ENCODE assay signal across 15 mouse cellular contexts in the genomic region with DNA sequence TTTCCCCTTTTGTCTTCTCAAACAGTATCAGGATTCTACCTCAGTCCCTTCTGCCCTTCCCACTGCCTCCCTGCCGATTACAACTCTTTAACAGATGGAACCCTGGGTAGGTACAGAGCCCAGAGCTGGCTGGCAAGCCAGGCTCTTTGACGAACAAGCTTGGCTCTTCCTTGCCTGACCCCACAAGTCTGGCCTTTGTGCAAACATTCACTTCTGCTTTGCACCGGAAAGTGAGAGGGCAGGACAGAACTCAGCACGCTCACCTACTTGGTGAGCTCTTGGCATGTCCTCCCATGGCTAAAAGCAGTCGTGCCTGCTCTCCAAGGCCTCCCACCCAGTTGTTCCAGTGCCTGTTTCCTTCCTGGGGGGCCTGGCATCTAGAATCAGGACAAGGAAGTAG.
DNase-seq lines count a peak whose midpoint lies in the region; ATAC-seq lines count a peak whose summit lies in the region.
"Had no signal": no experiment of that assay in that cellular context is flagged by ENCODE, and none has a peak within 500 bp of the region (broad histone marks: within the 10 kb centered on the region; RNA-seq: fewer than 3 reads in every experiment).

No protein-coding gene starts in this region.

- no peak for ATAC-seq in midbrain, embryonic 14.5 days (ENCODE audit: low FRiP score, low TSS enrichment)
- no peak for ATAC-seq in midbrain, embryonic 13.5 days
- peak; percentile 65; the same call in 1 of the 2 replicates for ATAC-seq in granulocyte monocyte progenitor cell, adult 5-6 weeks (replicated peaks; ENCODE audit: poor library complexity, severe bottlenecking)
- ATAC-seq: forebrain, embryonic 13.5 days; forebrain, postnatal 0 days; hindbrain, postnatal 0 days had no signal

- no peak for DNase-seq in midbrain, embryonic 14.5 days
- DNase-seq in embryonic facial prominence, embryonic 10.5 days (ENCODE audit: low spot score), result no peak
- peak; percentile 13 for DNase-seq in splenic B cell, adult 2 months (ENCODE audit: low read depth, low spot score)
- no peak for DNase-seq in adrenal gland, adult 2 months
- no peak for DNase-seq in adrenal gland, adult 8-10 months
- DNase-seq: forebrain, postnatal 0 days had no signal

- no peaks in the 10 kb centered on the region for H3K27me3 ChIP-seq in midbrain, embryonic 14.5 days (ENCODE audit: control insufficient read depth, insufficient read depth, low read length)
- H3K27me3 ChIP-seq in midbrain, embryonic 13.5 days, result no peaks in the 10 kb centered on the region
- no peaks in the 10 kb centered on the region for H3K27me3 ChIP-seq in embryonic facial prominence, embryonic 10.5 days (replicated peaks; ENCODE audit: low read depth, poor library complexity, severe bottlenecking)
- no peaks in the 10 kb centered on the region for H3K27me3 ChIP-seq in splenic B cell, adult 2 months (ENCODE audit: control insufficient read depth, insufficient read depth, low read length, poor library complexity, severe bottlenecking)
- H3K27me3 ChIP-seq: forebrain, embryonic 13.5 days; heart, embryonic 15.5 days; hindbrain, embryonic 13.5 days had no signal

- H3K4me3 ChIP-seq in midbrain, embryonic 14.5 days (replicated peaks; ENCODE audit: low read depth, low read length), result no peak overlapping the region
- H3K4me3 ChIP-seq in midbrain, embryonic 13.5 days (replicated peaks), result no peak overlapping the region
- no peak overlapping the region for H3K4me3 ChIP-seq in embryonic facial prominence, embryonic 10.5 days
- H3K4me3 ChIP-seq: forebrain, embryonic 13.5 days; gastrocnemius, adult 2 months; heart, embryonic 15.5 days; hindbrain, embryonic 13.5 days had no signal

- peak overlapping the region; percentile 14; the same call in 1 of the 2 replicates for H3K27ac ChIP-seq in midbrain, embryonic 14.5 days (replicated peaks; ENCODE audit: low read depth, low read length)
- H3K27ac ChIP-seq in midbrain, embryonic 13.5 days, result no peak overlapping the region
- 0 out of 2 replicates have a peak overlapping the region, but pooled peaks have one; percentile 4 for H3K27ac ChIP-seq in embryonic facial prominence, embryonic 10.5 days (replicated peaks)
- H3K27ac ChIP-seq: forebrain, embryonic 13.5 days; gastrocnemius, adult 2 months; heart, embryonic 15.5 days; hindbrain, embryonic 13.5 days; hindbrain, postnatal 0 days had no signal

- H3K4me2 ChIP-seq in midbrain, embryonic 14.5 days (ENCODE audit: low read length), result no peak overlapping the region
- no peak overlapping the region for H3K4me2 ChIP-seq in midbrain, embryonic 13.5 days (replicated peaks)
- H3K4me2 ChIP-seq: forebrain, embryonic 13.5 days; heart, embryonic 11.5 days; heart, embryonic 15.5 days; hindbrain, embryonic 13.5 days had no signal

- H3K36me3 ChIP-seq in midbrain, embryonic 14.5 days (ENCODE audit: control insufficient read depth, insufficient read depth, low read length), result no peaks in the 10 kb centered on the region
- H3K36me3 ChIP-seq in midbrain, embryonic 13.5 days, result no peaks in the 10 kb centered on the region
- no peaks in the 10 kb centered on the region for H3K36me3 ChIP-seq in embryonic facial prominence, embryonic 10.5 days (replicated peaks)
- H3K36me3 ChIP-seq in splenic B cell, adult 2 months (ENCODE audit: control insufficient read depth, insufficient read depth, low read length, poor library complexity, severe bottlenecking), result no peaks in the 10 kb centered on the region
- H3K36me3 ChIP-seq: G1E; heart, embryonic 15.5 days; hindbrain, embryonic 13.5 days had no signal

- no peaks in the 10 kb centered on the region for H3K4me1 ChIP-seq in midbrain, embryonic 14.5 days (ENCODE audit: control insufficient read depth, insufficient read depth, low read length)
- H3K4me1 ChIP-seq in midbrain, embryonic 13.5 days (replicated peaks), result 0 out of 2 replicates have a peak, but pooled peaks cover 9% of the 10 kb centered on the region
- peaks cover 4% of the 10 kb centered on the region; the same call in 1 of the 2 replicates for H3K4me1 ChIP-seq in embryonic facial prominence, embryonic 10.5 days

- 83% methylated on average over 5 of the region's 5 CpGs for WGBS in midbrain, embryonic 14.5 days
- WGBS in midbrain, embryonic 13.5 days, result 78% methylated on average over 5 of the region's 5 CpGs
- WGBS in embryonic facial prominence, embryonic 10.5 days, result 70% methylated on average over 5 of the region's 5 CpGs

- H3K9me3 ChIP-seq in midbrain, embryonic 14.5 days (ENCODE audit: control insufficient read depth, low read length), result no peaks in the 10 kb centered on the region
- H3K9me3 ChIP-seq in midbrain, embryonic 13.5 days, result no peaks in the 10 kb centered on the region
- no peaks in the 10 kb centered on the region for H3K9me3 ChIP-seq in embryonic facial prominence, embryonic 10.5 days
- H3K9me3 ChIP-seq: forebrain, embryonic 13.5 days; heart, embryonic 15.5 days; hindbrain, embryonic 13.5 days had no signal

- no peak overlapping the region for H3K9ac ChIP-seq in midbrain, embryonic 14.5 days (replicated peaks; ENCODE audit: low read length)
- H3K9ac ChIP-seq in midbrain, embryonic 13.5 days (replicated peaks), result no peak overlapping the region
- H3K9ac ChIP-seq: forebrain, embryonic 13.5 days; forebrain, postnatal 0 days; heart, embryonic 15.5 days; hindbrain, embryonic 13.5 days had no signal
